Mouse (Mus musculus): ENCODE results near the gene Eif2ak4.

Gene Eif2ak4

GRCm38 (mm10) chr2:118509688-118510446 lies 121.4 kb downstream of the Eif2ak4 start:
- no peak for DNase-seq (ENCODE audit: low spot score)

GRCm38 (mm10) chr2:118510447-118511310 lies 122.3 kb downstream of the Eif2ak4 start:
- peak; percentile 76 for DNase-seq (ENCODE audit: low spot score)

- no peak for DNase-seq (ENCODE audit: low spot score)
Measured at GRCm38 (mm10) chr2:118511779-118512417, 123.5 kb downstream of the Eif2ak4 start.

DNA sequence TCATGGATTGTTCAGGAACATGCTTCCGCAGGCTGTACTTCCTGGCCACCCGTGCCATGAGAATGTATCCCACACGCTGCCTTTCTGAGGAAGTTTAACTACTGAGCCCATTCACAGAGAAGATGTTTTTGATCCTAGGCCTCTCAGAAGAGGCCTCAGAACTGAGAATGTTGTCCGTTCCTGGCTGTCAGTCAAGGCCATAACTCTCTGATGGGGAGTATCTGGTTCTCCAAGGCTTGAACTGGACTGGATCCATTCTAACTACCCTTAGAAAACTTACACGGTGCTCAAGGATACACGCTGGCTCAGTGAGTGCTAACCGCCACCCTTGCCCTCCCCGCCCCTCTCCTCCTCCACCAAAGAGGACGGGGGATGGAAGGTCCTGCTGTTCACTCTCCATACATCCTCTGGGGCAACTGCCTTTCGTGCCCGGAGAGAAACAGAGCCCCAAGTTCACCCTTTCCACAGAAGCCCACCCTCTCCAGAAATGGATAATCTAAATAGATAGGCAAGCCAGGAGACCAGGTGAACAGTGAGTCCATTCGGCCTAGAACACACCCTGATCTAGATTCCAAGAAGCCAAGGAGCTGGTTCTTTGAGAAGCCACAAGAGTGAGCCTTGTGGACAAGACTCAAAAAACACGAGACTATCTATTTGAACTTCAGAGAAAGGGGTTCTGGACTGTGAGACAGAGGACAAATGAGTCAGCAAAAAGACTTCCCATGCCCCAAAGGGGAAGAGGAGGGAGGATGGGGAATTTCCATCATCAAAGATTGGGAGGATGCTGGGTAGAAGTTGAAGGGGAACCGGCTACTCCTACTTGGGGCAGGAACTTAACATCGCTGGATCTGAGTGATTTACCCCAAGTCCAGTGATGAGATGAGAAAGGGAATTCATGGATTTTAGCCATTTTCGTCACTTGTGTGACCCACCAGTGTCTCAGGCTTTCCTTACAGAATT lies 124.3 kb downstream of the Eif2ak4 start:
- DNase-seq (ENCODE audit: low spot score), result no peak

GRCm38 (mm10) chr2:118520042-118520933 lies 131.9 kb downstream of the Eif2ak4 start:
- DNase-seq (ENCODE audit: low spot score), result peak; percentile 84

DNA sequence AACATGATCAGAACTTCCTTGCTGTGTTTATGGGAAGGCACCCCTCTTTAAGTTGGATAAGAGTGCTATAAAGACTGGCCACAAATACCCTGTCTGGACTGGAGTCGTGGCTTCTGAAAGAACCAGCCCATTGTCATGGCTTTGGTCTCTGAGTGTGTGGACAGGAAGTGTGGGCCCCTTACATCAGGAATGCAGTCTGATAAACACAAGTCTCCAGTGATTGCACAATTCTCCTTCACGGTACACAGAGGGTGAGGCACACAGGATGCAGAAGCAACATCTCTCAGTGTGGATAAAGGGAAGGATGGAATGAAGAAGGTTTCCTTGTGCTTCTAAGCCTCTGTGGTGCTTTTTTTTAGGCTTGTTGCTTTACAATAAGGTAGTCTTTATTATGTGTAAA lies 133.8 kb downstream of the Eif2ak4 start:
- DNase-seq (ENCODE audit: low spot score), result peak; percentile 52

GRCm38 (mm10) chr2:118523163-118523730 lies 134.8 kb downstream of the Eif2ak4 start:
- no peak for DNase-seq (ENCODE audit: low spot score)

GRCm38 (mm10) chr2:118524811-118525210 lies 136.4 kb downstream of the Eif2ak4 start:
- no peak for DNase-seq (ENCODE audit: low spot score)

Data from embryo, embryonic 10 days (tissue).